Mouse (Mus musculus): ENCODE measurements around the gene Parva.

Gene Parva

GRCm38 (mm10) chr7:112416730-112417513, 10.4 kb upstream of the Parva start:
- intact Hi-C loops (cut with DNase I) = no loop called here

GRCm38 (mm10) chr7:112417598-112417997, 9.7 kb upstream of the Parva start:
- intact Hi-C loops (cut with DNase I) = no loop called here

DNA sequence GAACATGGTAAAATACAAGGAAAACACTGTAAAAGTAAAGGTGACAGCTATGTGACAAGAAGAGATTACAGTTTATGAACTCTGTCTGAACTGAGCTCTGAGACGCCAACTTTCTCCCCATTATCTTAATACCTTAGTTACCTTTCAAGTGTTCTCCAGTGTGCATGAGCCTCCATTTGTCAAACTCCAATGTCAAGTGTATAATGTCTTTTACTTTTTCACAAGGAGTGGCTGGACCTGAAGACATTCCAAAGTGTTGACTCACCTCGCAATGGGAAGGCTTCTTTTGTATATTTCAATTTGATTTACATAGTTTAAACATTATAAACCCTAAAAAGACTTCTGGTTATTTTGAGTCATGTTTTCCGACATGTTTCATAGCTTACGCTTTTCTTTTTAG, 3.9 kb upstream of the Parva start:
- intact Hi-C loops (cut with DNase I) = no loop called here

DNA sequence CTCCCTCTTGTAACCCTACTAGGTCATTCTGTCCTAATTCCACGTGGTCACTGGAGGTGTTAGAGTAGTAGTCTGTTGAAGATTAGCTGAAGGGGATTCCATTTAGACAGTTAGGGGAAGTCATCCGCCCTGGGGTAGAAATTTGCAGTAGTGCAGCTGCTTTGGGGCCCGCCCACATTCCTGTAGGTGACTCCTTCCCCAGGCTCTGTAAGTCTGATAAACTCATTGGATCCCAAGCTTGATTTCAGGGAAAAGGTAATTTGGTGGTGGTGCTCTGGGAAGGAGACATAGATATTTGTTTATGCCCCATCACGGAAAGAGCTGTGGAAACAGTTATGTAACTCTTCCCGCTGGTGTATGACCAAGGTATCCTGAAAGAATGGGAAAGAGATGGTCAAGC, 494 bp upstream of the Parva start:
- intact Hi-C loops (cut with DNase I) = no loop called here

- intact Hi-C loops (cut with DNase I) = no loop called here
Observed at GRCm38 (mm10) chr7:112428158-112428535, 842 bp downstream of the Parva start.

DNA sequence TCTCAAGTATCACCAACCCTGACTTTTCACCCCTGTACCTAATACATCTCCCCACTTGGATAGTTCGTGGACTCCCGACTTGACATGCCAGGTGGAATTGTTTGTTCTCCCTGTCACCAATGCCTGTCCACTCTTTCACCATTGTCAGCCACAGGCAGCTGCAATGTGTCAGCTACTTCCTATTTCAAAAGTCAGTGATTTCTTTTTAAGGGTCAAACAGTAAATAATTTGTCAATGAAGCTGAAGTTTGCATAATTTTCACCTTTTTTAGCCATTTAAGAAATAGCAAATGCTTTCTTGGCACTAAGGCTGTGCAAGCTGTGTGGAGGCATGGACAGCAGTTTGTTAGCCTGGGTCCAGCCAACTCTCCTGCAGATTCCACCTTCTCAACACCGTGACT, 12.5 kb downstream of the Parva start:
- intact Hi-C loops (cut with DNase I) = no loop called here

- intact Hi-C loops (cut with DNase I) = no loop called here
Observed at GRCm38 (mm10) chr7:112444152-112444984, 17.1 kb downstream of the Parva start.

DNA sequence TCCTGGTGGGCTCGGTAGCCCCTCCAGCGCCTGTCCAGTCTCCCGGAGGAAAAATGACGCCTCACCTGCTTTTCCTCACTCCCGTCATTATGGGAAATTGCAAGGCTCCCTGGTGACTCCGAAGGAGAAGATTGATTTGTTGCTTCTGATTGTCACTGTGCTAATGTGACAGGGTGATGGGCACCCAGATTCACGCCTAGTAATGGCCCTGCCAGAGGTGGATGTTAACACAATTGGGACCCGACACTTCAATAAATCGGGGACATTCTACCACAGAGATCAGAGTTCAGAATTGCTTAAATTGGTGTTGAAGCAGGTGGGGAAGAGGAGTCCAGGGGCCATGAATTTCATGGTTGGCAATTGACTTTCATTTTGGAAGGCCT, 17.7 kb downstream of the Parva start:
- intact Hi-C loops (cut with DNase I) = no loop called here

DNA sequence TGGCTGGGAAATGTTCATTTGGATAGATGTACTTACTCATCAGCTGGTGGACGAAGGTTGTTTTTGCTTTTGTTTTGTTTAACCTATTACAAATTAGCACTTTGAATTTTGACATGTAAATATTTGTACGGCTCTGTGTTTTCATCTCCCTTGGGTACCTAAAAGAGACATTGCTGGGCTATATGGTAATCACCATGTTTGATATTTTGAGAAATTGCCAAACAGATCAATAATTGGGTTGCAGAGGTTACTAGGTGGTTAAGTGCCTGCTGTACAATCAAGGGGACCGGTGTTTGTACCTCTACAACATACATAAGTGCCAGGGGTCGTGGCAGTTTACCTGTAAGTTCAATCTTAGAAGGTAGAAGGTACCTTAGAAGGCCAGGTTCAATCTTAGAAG, 19.2 kb downstream of the Parva start:
- intact Hi-C loops (cut with DNase I) = no loop called here

DNA sequence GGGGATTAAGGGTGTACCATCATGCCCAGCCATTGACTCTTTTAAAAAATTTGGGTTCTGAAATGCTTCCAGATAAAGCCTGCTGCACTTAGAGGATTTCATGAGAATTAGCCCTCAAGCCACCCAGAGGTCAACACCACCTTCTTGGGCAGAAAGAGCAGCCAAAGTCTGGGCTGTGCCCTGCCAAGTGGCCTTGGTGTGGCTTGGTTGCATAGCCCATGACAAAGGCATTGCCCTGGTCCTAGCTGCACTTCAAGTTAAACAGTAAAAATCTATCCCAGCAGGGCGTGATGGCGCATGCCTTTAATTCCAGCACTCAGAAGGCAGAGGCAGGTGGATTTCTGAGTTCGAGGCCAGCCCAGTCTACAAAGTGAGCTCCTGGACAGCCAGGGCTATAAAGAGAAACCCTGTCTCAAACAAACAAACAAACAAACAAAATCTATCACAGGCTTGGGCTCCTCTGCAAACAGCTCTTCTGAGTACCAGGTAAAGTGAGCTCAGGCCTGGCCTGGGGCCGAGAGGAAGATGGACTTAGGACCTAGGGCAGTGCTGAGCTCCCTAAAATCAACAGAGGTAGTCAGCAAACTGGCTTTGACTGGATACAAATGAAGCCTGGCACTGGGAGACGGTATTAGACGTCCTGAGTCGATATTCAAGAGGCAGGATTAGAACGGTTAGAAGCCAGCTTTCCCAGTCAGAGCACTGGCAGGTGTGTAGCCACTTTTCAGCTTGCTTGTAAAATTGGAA, 22.8 kb downstream of the Parva start:
- intact Hi-C loops (cut with DNase I) = no loop called here

- intact Hi-C loops (cut with DNase I) = no loop called here
Observed at GRCm38 (mm10) chr7:112452471-112452870, 25.2 kb downstream of the Parva start.

DNA sequence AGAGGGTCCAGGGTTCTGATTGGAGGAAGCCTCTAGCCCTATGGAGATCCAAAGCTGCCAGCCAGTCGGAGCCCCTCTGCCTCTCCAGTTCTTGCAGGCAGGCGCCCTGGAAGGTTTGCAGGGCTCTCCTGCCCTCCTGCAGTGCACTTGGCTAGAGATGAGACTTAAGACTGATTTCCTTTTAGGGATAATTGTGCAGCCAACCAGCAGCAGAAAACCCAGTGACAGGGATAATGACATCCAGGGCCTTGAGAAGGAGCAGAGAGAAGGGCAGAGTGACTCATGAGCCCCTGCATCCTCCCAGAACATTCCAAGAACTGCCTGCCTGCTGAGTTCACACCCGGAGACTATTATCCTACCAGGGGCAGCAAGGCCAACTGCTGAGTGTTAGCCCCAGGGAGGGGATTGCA, 26.5 kb downstream of the Parva start:
- intact Hi-C loops (cut with DNase I) = no loop called here

GRCm38 (mm10) chr7:112454380-112454779, 27.1 kb downstream of the Parva start:
- intact Hi-C loops (cut with DNase I) = no loop called here

DNA sequence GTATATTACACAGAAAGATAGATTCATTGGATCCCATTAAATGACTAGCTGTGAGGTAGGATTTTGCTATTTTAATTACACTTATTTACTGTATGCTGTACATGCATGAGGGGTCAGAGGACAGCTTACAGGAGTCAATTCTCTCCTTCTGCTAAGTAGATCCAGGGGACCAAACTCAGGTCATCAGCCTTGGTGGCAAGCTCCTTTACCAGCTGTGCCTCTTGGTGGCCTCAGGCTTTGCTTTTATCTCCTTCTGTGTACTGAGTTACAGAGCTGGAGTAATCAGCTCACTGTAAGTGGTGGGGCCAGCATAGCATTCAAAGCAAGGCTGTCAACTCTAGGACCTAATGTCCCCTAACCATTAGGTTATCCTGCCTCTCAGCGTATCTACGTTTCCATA, 27.6 kb downstream of the Parva start:
- intact Hi-C loops (cut with DNase I) = no loop called here

DNA sequence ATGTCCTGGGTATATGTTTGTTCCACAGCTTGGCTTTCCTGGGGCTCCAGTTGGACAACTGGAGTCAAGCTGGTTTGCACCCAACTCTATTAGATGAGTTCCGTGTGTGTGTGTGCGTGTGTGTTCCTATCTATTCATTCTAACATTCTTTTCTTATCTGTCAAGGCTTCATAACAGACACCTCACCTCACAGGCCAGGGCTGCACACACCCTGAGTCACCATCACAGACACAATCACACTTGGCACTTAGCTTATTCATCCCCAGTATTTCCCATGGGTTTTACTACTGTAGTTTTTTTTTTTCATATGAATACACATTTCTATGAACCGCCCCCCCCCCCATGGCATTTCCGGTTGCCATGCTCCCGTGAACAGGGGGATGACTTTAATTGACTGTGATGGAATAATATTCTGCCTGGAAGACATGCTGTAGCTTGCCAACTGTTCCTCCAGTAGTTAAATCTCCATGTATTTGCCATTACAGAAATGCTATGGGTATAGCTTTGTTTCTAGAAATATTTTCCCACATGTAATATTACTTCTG, 28.3 kb downstream of the Parva start:
- intact Hi-C loops (cut with DNase I) = no loop called here

DNA sequence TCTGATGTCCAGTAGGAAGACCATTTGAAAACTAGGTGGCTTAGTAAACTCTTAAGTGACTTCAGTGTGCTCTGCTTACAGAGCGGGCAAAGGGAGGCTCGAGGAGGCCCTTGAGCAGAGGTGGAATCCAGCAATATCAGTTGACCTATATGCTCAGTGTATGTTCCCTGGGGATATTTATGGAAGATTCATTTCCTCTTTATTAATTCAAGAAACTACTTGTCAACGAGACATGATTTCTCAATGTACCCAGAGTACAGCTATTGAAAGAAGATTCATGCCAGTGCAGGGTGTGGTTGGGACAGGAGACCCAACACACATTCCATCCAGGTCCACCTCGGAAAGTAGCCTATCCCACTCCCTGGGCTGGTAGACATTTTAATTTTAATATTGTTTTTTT, 30.1 kb downstream of the Parva start:
- intact Hi-C loops (cut with DNase I) = no loop called here

- intact Hi-C loops (cut with DNase I) = no loop called here
Observed at GRCm38 (mm10) chr7:112457920-112458319, 30.6 kb downstream of the Parva start.

GRCm38 (mm10) chr7:112458440-112458839, 31.1 kb downstream of the Parva start:
- intact Hi-C loops (cut with DNase I) = no loop called here

DNA sequence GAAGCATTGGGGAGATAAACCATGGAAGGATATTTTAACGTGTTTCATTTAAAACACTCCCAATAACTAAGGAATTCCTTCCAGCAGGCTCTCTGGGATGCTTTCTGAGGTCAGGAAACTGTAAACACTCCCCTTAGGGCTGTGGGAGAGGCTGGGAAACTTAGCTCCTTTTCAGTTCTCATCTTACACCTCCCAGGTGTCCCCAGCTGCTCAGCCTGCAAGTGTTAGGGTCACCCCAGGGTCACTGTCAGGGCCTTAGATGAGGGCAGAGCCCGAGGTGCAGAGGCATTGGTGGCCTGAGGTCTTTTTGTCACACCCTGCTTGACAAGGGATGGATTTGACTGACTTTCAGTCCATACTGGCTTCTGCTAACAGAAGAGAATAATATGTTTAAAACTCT, 35.8 kb downstream of the Parva start:
- intact Hi-C loops (cut with DNase I) = no loop called here

GRCm38 (mm10) chr7:112465920-112466319, 38.6 kb downstream of the Parva start:
- intact Hi-C loops (cut with DNase I) = loop anchor here (5.0 kb wide), 1 partner anchor 64 kb away; no protein-coding TSS in a partner anchor

DNA sequence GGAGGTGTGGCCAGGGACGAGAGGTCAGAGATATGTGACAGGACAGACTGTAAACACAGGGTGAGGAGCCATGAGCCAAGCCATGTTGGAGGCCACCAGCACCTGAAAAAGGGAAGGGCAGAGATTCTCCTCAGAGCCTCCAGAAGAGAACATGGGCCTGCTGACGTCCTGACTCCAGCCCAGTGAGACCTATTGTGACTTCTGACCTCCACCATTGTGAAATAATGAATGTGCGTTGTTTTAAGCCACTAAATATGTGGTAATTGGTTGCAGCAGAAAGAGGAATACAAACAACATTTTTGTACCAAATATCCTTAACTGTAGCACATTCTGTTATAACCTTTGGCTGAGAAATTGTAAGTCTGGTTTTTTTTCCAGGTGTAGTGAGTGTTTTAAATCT, 39.5 kb downstream of the Parva start:
- intact Hi-C loops (cut with DNase I) = loop anchor here (5.0 kb wide), 1 partner anchor 64 kb away; no protein-coding TSS in a partner anchor

Data from adrenal gland (tissue).